Mouse (Mus musculus) activated CD4-positive, CD25-positive, alpha-beta regulatory T cell, adult 4 months (primary cell): ENCODE measurements around the gene Rtkn. TPM values are rescaled to one million over a fixed set of nuclear protein-coding genes. Genes with fewer than 3 reads are reported as not detected.

Source experiments
- ATAC-seq: one replicate; pipeline ENCODE4 v1.8.0; 2017
- polyA plus RNA-seq, 2 experiments: library from polyadenylated mRNA; unstranded; fragments of 100-300 nt; shearing (Covaris generic); gene quantifications; one replicate each; pipeline ENCODE4 v1.2.1; 2017

The Rtkn gene
- polyA plus RNA-seq, 2 experiments from 2014 or later, result not detected

GRCm38 (mm10) chr6:83116373-83117164, 18.7 kb upstream of the Rtkn start:
- ATAC-seq, result no peak

- ATAC-seq, result no peak
Measured at GRCm38 (mm10) chr6:83117165-83117438, 18.2 kb upstream of the Rtkn start.

- ATAC-seq, result no peak
Measured at GRCm38 (mm10) chr6:83117616-83118015, 17.6 kb upstream of the Rtkn start.

- no peak for ATAC-seq
Measured at GRCm38 (mm10) chr6:83118369-83118768, 16.9 kb upstream of the Rtkn start.

GRCm38 (mm10) chr6:83118825-83119733, 16.2 kb upstream of the Rtkn start:
- ATAC-seq, result no peak

DNA sequence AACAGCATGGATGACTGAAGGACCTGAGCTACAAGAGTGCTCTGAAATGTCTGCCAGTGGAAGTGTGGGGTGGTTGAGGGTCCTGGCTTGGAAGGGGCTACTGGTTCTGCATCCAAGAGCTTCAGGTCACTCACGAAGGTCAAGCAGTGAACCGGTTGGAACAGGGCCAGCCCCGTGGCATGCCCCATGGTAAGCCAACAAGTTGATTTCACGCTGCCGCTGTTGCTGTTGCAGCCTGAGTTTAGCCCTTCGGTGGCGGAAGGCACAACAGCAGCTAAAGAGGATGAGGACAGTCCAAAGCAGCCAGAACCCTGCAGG, 15.6 kb upstream of the Rtkn start:
- ATAC-seq, result no peak

GRCm38 (mm10) chr6:83120930-83121862, 14.1 kb upstream of the Rtkn start, which contains the start of gene Wbp1:
TSS of gene Wbp1 (minus strand) at chr6:83121559.
- ATAC-seq, result peak; percentile 95

DNA sequence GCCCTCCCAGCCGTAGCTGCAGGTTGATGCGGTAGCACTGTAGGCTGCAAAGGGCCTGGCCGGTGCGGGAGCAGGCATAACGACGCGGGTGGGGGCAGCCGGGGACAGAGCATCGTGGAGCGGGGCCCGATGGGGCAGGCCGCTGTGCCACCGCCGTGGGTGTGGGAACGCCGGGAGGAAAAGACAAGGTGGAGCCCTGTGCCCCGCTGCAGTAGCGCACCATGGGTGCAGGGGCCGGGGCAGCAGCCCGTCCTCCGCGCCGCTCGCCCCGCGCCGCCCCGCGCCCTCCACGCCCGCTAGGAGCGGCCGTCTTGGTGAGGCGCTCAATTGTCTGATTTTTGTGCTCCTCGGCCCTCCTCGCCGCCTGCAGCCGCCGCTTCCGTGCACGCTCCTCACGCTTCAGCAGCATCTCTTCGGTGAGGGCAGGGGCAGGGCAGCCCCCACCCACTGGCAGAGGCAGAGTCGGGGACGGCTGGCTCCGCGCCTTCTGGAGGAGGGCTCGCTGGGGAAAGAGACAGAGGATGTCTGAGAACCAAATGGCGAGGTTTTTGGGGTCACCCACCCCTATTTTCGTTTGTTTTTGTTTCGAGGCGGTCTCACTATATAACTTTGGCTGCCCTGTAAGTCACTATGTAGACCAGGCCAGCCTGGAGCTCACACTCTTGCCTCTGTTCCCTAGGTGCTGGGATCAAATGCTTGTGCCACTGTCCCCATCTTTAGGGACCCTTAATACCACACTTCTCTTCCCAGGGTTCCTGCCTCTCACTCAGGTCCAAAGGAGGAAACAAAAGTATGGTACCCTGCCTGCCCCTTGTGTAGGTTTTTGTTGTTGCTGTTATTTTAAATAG, 13.2 kb upstream of the Rtkn start:
- ATAC-seq, result peak; percentile 9

- ATAC-seq, result no peak
Measured at GRCm38 (mm10) chr6:83122961-83123360, 12.3 kb upstream of the Rtkn start.

DNA sequence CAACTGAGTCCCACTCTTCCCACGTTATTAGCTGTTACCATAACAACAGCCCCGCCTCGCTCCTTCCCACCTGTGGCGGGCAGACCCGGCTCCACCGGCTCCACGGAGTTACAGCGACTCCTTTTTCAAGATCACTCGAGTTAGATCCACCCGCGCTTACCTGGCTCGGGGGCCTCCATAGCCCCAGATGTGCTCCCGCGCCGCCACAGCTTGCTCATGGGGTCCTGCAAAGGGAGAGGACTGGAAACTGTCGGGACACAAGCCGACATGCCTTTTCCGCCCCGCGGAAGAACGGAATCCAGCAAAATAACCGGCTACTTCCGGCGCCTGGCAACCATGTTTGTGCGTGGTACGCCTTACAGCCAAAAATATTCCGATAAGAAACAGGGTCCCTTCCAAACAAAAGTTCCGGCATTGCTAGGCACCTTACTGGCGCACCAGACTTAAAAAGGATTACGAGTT, 10.4 kb upstream of the Rtkn start:
- ATAC-seq, result peak; percentile 15

DNA sequence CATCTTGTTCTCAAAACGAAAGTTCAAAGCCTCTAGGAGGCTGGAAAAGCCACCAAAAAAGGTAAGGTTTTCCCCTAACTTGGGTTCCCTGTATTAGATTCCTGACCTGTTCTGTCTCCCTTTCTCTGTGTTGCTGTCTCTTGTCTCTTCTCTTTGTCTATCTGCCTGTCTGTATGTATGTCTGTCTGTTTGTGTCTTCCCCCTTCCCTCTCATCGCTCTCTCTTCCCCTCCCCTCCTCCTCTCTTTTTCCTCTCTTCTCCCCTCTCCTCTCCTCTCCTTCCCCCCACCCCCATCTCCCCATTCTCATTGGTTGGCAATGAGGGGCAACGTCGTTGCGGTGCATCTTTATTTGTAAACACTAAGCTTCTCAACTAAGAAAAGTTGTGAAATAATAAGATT, 9.9 kb upstream of the Rtkn start, which contains the start of gene Ino80b:
Gene Ino80b, minus strand, starts transcription at position 101 of the 400 bp plus-strand sequence.
- no peak for ATAC-seq

DNA sequence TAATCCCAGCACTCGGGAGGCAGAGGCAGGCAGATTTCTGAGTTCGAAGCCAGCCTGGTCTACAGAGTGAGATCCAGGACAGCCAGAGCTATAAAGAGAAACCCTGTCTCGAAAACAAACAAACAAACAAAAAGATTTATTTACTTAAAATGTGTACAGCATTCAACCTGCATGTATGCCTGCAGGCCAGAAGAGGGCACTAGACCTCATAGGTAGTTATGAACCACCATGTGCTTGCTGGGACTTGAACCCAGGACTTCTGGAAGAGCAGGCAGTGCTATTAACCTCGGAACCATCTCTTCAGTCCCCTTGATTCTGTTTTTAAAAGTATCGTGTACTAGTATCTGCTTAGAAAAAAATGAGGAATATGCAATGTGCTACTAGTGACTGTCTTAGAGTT, 7.8 kb upstream of the Rtkn start:
- no peak for ATAC-seq

DNA sequence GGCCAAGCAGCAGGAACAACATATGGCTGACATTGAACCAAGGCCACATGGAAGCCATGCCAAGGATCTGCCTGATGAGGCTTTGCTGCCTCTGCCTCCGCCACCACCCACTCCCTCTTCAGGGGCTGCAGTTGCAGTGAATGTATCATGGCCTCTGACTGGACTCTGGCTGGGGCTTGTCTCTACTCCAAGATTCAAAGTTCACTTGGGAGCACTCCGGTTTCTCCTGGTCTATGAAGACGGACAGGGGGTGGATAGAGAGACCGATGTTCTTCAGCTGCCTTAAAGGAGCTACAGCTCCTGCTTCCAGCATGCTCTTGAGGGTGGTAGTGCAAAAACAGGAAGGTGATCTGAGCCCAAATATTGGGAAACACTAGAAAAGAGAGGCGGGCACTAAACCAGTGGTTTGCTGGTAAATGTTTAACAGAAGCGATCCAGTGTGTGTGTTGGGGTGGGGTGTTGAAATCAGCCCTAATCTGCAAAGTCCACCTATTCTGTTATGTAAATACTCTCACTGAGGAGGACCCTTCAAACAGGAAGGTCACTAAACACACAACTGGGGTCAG, 3.7 kb upstream of the Rtkn start:
- ATAC-seq, result no peak

DNA sequence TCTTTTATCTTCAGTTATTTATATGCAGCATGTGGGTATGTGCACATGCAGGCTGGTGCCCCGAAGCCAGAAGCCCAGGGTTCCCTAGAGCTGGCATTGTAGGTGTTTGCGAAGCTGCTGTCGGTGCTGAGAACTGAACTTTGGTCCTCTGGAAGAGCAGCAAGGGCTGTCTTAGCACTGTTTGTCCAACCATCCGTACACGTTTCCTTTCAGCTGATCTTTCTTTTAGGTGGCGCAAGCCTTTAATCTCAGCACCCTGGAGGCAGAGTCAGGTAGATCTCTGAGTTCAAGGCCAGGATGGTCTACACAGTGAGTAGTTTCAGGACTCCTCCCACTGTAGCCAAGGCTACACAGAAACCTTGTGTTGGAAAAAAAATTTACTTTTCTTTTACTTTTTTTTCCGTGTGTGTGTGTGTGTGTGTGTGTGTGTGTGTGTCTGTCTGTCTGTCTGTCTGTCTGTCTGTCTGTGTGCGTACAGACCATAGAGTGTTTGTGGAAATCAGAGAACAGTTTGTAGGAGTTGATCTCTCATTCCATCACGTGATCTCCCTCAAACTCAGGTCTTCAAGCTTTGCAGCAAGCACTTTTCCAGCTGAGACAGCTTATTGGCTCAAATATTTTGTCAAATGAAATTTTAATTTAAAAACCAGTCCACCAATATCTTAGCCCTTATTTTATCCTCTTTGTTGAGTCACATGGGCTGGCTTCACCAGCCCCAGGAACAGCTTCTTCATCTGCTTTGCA, 2.9 kb upstream of the Rtkn start:
- ATAC-seq, result no peak

DNA sequence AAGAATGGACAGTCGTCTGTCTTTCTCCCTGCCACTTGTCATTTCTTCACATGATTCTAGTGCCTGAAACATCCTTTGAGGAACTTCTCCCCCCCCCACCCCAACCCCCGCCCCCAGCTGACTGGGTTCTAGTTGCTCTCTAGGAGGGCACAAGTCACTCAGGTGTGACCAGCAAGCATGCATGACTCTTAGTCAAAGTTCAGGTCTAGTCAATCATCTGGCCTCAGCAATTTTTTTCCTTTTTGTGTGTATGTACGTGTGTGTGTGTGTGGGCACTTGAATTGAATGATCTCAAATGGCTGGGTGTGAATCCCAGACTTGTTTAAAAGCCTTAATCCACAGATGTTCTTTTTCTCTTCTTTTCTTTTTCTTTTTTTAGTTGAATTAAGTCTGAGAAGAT, 1.0 kb upstream of the Rtkn start:
- ATAC-seq, result no peak

- peak; percentile 19 for ATAC-seq
Measured at GRCm38 (mm10) chr6:83135571-83136161, 403 bp downstream of the Rtkn start.

- no peak for ATAC-seq
Measured at GRCm38 (mm10) chr6:83136291-83136880, 1.1 kb downstream of the Rtkn start.

- ATAC-seq, result no peak
Measured at GRCm38 (mm10) chr6:83136881-83137575, 1.8 kb downstream of the Rtkn start.

- ATAC-seq, result no peak
Measured at GRCm38 (mm10) chr6:83137576-83137950, 2.3 kb downstream of the Rtkn start.
